Mouse (Mus musculus): ENCODE results near the gene Fbxo34.
"Not testable (repeated sequence)": the region's sequence is repeated elsewhere in the genome, so short reads cannot be mapped to it uniquely, and the experiment has no call there.

The Fbxo34 gene

GRCm38 (mm10) chr14:47450121-47450520 lies at the start of gene Fbxo34:
Gene Fbxo34, plus strand, starts transcription at chr14:47450421.
- not testable (repeated sequence) for DNase-seq (ENCODE audit: low spot score in 2 of 2)

- DNase-seq (ENCODE audit: low spot score in 2 of 2) = no peak
These were observed 47.5 kb upstream of the Fbxo34 start for GRCm38 (mm10) chr14:47402735-47403134.

- DNase-seq (ENCODE audit: low spot score in 2 of 2) = no peak
These were observed 44.2 kb upstream of the Fbxo34 start for GRCm38 (mm10) chr14:47406000-47406399.

GRCm38 (mm10) chr14:47417346-47417745 lies 32.9 kb upstream of the Fbxo34 start:
- no peak for DNase-seq (ENCODE audit: low spot score in 2 of 2)

- peak; percentile 95 to 96 for DNase-seq (ENCODE audit: low spot score in 2 of 2)
These were observed 32.2 kb upstream of the Fbxo34 start, which contains the start of gene Dlgap5 for GRCm38 (mm10) chr14:47417775-47418665. Gene Dlgap5, minus strand, starts transcription at chr14:47418407.

- DNase-seq (ENCODE audit: low spot score in 2 of 2) = no peak
These were observed 31.6 kb upstream of the Fbxo34 start for GRCm38 (mm10) chr14:47418666-47418991.

GRCm38 (mm10) chr14:47419034-47419625 lies 31.1 kb upstream of the Fbxo34 start:
- DNase-seq (ENCODE audit: low spot score in 2 of 2) = no peak

- DNase-seq (ENCODE audit: low spot score in 2 of 2) = no peak
These were observed 30.4 kb upstream of the Fbxo34 start for GRCm38 (mm10) chr14:47419723-47420276.

GRCm38 (mm10) chr14:47421606-47422005 lies 28.6 kb upstream of the Fbxo34 start:
- DNase-seq (ENCODE audit: low spot score in 2 of 2) = no peak

- no peak for DNase-seq (ENCODE audit: low spot score in 2 of 2)
These were observed 27.8 kb upstream of the Fbxo34 start for GRCm38 (mm10) chr14:47422466-47422865.

- DNase-seq (ENCODE audit: low spot score in 2 of 2) = no peak
These were observed 17.2 kb upstream of the Fbxo34 start for GRCm38 (mm10) chr14:47432987-47433386.

GRCm38 (mm10) chr14:47438947-47439346 lies 11.3 kb upstream of the Fbxo34 start:
- DNase-seq (ENCODE audit: low spot score in 2 of 2) = no peak

- no peak for DNase-seq (ENCODE audit: low spot score in 2 of 2)
These were observed 5.3 kb upstream of the Fbxo34 start for GRCm38 (mm10) chr14:47444907-47445306.

- DNase-seq (ENCODE audit: low spot score in 2 of 2) = no peak
These were observed 4.7 kb upstream of the Fbxo34 start for GRCm38 (mm10) chr14:47445331-47446095.

- no peak for DNase-seq (ENCODE audit: low spot score in 2 of 2)
These were observed 9.3 kb downstream of the Fbxo34 start for GRCm38 (mm10) chr14:47459556-47459955.

- DNase-seq (ENCODE audit: low spot score in 2 of 2) = no peak
These were observed 11.8 kb downstream of the Fbxo34 start for GRCm38 (mm10) chr14:47461997-47462396.

GRCm38 (mm10) chr14:47462453-47462852 lies 12.2 kb downstream of the Fbxo34 start:
- DNase-seq (ENCODE audit: low spot score in 2 of 2) = no peak

GRCm38 (mm10) chr14:47462877-47463460 lies 12.7 kb downstream of the Fbxo34 start:
- DNase-seq (ENCODE audit: low spot score in 2 of 2) = no peak

GRCm38 (mm10) chr14:47464426-47464825 lies 14.2 kb downstream of the Fbxo34 start:
- DNase-seq (ENCODE audit: low spot score in 2 of 2) = no peak

GRCm38 (mm10) chr14:47465468-47466175 lies 15.4 kb downstream of the Fbxo34 start:
- no peak for DNase-seq (ENCODE audit: low spot score in 2 of 2)

- peak; percentile 97 to 99 for DNase-seq (ENCODE audit: low spot score in 2 of 2)
These were observed 22.1 kb downstream of the Fbxo34 start for GRCm38 (mm10) chr14:47472359-47472742.
